Mouse (Mus musculus) CH12F3 (cell line): ENCODE measurements around the gene Nipal3.

Experiments
- in situ Hi-C: fragments of 300-500 bp; cut with MboI; formaldehyde crosslinking; loops from 2 replicates; pipeline ENCODE4 v1.14.3; 2020; ENCODE audit warnings: low sequenced_read_pairs

The Nipal3 gene

GRCm38 (mm10) chr4:135437924-135438323 lies 56.9 kb downstream of the Nipal3 start:
- in situ Hi-C loops, result no loop called here

GRCm38 (mm10) chr4:135436291-135436690 lies 58.5 kb downstream of the Nipal3 start:
- in situ Hi-C loops, result no loop called here

- in situ Hi-C loops, result no loop called here
Measured at GRCm38 (mm10) chr4:135434395-135434789, 60.4 kb downstream of the Nipal3 start.

- in situ Hi-C loops, result no loop called here
Measured at GRCm38 (mm10) chr4:135433443-135434394, 61.1 kb downstream of the Nipal3 start, which contains the start of gene Rcan3. Rcan3 (minus strand) TSS chr4:135433853.

- in situ Hi-C loops, result no loop called here
Measured at GRCm38 (mm10) chr4:135433086-135433442, 61.8 kb downstream of the Nipal3 start.

GRCm38 (mm10) chr4:135429990-135430760 lies 64.7 kb downstream of the Nipal3 start:
- in situ Hi-C loops, result no loop called here

- in situ Hi-C loops, result no loop called here
Measured at GRCm38 (mm10) chr4:135429383-135429782, 65.5 kb downstream of the Nipal3 start.

- in situ Hi-C loops, result no loop called here
Measured at GRCm38 (mm10) chr4:135426587-135426986, 68.3 kb downstream of the Nipal3 start.

GRCm38 (mm10) chr4:135425625-135426024 lies 69.2 kb downstream of the Nipal3 start:
- in situ Hi-C loops, result no loop called here

- in situ Hi-C loops, result no loop called here
Measured at GRCm38 (mm10) chr4:135420961-135421360, 73.9 kb downstream of the Nipal3 start.

- in situ Hi-C loops, result no loop called here
Measured at GRCm38 (mm10) chr4:135420416-135420815, 74.4 kb downstream of the Nipal3 start.

GRCm38 (mm10) chr4:135419996-135420395 lies 74.8 kb downstream of the Nipal3 start:
- in situ Hi-C loops, result no loop called here

GRCm38 (mm10) chr4:135416367-135416766 lies 78.5 kb downstream of the Nipal3 start:
- in situ Hi-C loops, result no loop called here

- in situ Hi-C loops, result no loop called here
Measured at GRCm38 (mm10) chr4:135413491-135413890, 81.3 kb downstream of the Nipal3 start.

- in situ Hi-C loops, result no loop called here
Measured at GRCm38 (mm10) chr4:135411633-135412032, 83.2 kb downstream of the Nipal3 start.

- in situ Hi-C loops, result no loop called here
Measured at GRCm38 (mm10) chr4:135406180-135406579, 88.7 kb downstream of the Nipal3 start.

- in situ Hi-C loops, result no loop called here
Measured at GRCm38 (mm10) chr4:135404916-135405315, 89.9 kb downstream of the Nipal3 start.

GRCm38 (mm10) chr4:135404048-135404447 lies 90.8 kb downstream of the Nipal3 start:
- in situ Hi-C loops, result no loop called here

- in situ Hi-C loops, result no loop called here
Measured at GRCm38 (mm10) chr4:135401881-135402280, 93.0 kb downstream of the Nipal3 start.

GRCm38 (mm10) chr4:135397991-135398390 lies 96.8 kb downstream of the Nipal3 start, which contains the start of gene Ncmap:
Ncmap (minus strand) TSS chr4:135398227.
- in situ Hi-C loops, result no loop called here

GRCm38 (mm10) chr4:135397551-135397950 lies 97.3 kb downstream of the Nipal3 start:
- in situ Hi-C loops, result no loop called here

GRCm38 (mm10) chr4:135396303-135396702 lies 98.5 kb downstream of the Nipal3 start:
- in situ Hi-C loops, result no loop called here
